In the genomic region with DNA sequence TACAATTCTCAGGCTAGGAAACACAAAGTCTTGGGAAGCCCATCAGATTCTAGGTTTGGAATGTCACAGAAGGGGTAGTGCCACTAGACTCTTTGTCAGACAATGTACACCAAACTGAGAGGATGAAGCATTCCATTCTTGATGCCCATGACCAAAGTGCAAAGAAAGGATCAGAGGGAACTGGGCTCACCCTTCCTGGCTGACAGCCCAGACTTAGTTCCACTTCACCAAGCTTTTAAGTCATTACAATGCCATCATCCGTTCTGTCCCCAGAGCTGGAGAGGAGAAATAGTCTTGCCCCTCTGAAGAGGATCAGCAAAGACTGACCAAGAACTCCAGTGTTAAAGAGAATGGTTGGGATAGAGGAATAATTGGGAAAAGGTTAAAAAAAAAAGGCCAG, we compare ENCODE assay signal across 9 mouse cellular contexts. TPM values are rescaled to one million over a fixed set of nuclear protein-coding genes. Genes with fewer than 3 reads are reported as not detected.
DNase-seq lines count a peak whose midpoint lies in the region; ATAC-seq lines count a peak whose summit lies in the region.
"Had no signal": no experiment of that assay in that cellular context is flagged by ENCODE, and none has a peak within 500 bp of the region (broad histone marks: within the 10 kb centered on the region; RNA-seq: fewer than 3 reads in every experiment).

No protein-coding gene starts in this region.

- ATAC-seq in monocyte, adult 5-6 weeks (replicated peaks; ENCODE audit: insufficient number of reproducible peaks, low FRiP score, low TSS enrichment, poor library complexity, severe bottlenecking): no peak
- ATAC-seq: liver, embryonic 12.5 days had no signal

- peak; percentile 47 for DNase-seq in layer of hippocampus, adult 9-11 months
- DNase-seq in layer of hippocampus, postnatal 25 days (ENCODE audit: extremely low spot score in 1 of 2, low spot score in 1 of 2): no peak
- DNase-seq in brain, adult 2 months (ENCODE audit: low read depth, low spot score): peak; percentile 61
- peak; percentile 85 for DNase-seq in kidney, adult 8-10 months
- DNase-seq in lung, postnatal 25 days (ENCODE audit: low spot score): peak; percentile 62
- no peak for DNase-seq in gastrocnemius, postnatal 10 days
- DNase-seq: gastrocnemius, adult 2 months had no signal

RNA-seq across cellular contexts. Expression of a gene that starts 20.1 kb away (rescaled TPM):
- 10 to 100 TPM; 61.6 to 72.9 TPM for total RNA-seq in layer of hippocampus, postnatal 25 days (2021)
- total RNA-seq in gastrocnemius, postnatal 10 days (2021): 100 to 1,000 TPM; 119 to 189 TPM
- total RNA-seq in monocyte, adult 5-6 weeks (2017): 228 to 287 TPM (median 266 TPM) in 3 replicates

RNA-seq across cellular contexts. Expression of a gene that starts 41.9 kb away (rescaled TPM):
- not detected for total RNA-seq in layer of hippocampus, postnatal 25 days (2021)
- total RNA-seq in gastrocnemius, postnatal 10 days (2021): not detected
- total RNA-seq in monocyte, adult 5-6 weeks (2017): not detected in 3 replicates
- total RNA-seq: gastrocnemius, adult 2 months had no signal

Comparison
In these comparisons a context has a peak if more than half of its experiments do, and no peak if none do; other contexts are left out.
1. DNase-seq: peak in layer of hippocampus, adult 9-11 months (single experiment), brain, adult 2 months (single experiment), kidney, adult 8-10 months (2 of 2) and lung, postnatal 25 days (single experiment); none in layer of hippocampus, postnatal 25 days (0 of 2) and gastrocnemius, postnatal 10 days (single experiment).